ENCODE assay signal across 18 mouse cellular contexts in genomic region chr15:95005121-95005824, GRCm38 (mm10).
DNase-seq lines count a peak whose midpoint lies in the region; ATAC-seq and TF ChIP-seq lines count a peak whose summit lies in the region.
"Had no signal": no experiment of that assay in that cellular context is flagged by ENCODE, and none has a peak within 500 bp of the region (broad histone marks: within the 10 kb centered on the region; RNA-seq: fewer than 3 reads in every experiment).

No protein-coding gene starts in this region.

- 63% methylated on average over 8 of the region's 8 CpGs for WGBS in midbrain, embryonic 13.5 days
- 53% methylated on average over 8 of the region's 8 CpGs for WGBS in midbrain, embryonic 15.5 days
- WGBS in intestine, postnatal 0 days, result 61% methylated on average over 8 of the region's 8 CpGs

- no peak overlapping the region for H3K9ac ChIP-seq in midbrain, embryonic 13.5 days (replicated peaks)
- H3K9ac ChIP-seq in midbrain, embryonic 15.5 days, result no peak overlapping the region
- no peak overlapping the region for H3K9ac ChIP-seq in intestine, postnatal 0 days (ENCODE audit: low read depth, low read length)
- H3K9ac ChIP-seq: liver, embryonic 13.5 days; stomach, embryonic 15.5 days had no signal

- no peaks in the 10 kb centered on the region for H3K9me3 ChIP-seq in midbrain, embryonic 13.5 days
- H3K9me3 ChIP-seq in midbrain, embryonic 15.5 days, result no peaks in the 10 kb centered on the region
- no peaks in the 10 kb centered on the region for H3K9me3 ChIP-seq in intestine, postnatal 0 days (ENCODE audit: control insufficient read depth)
- H3K9me3 ChIP-seq: liver, embryonic 13.5 days; stomach, embryonic 15.5 days had no signal

- H3K36me3 ChIP-seq in midbrain, embryonic 13.5 days, result no peaks in the 10 kb centered on the region
- no peaks in the 10 kb centered on the region for H3K36me3 ChIP-seq in midbrain, embryonic 15.5 days (replicated peaks)
- no peaks in the 10 kb centered on the region for H3K36me3 ChIP-seq in intestine, postnatal 0 days (ENCODE audit: control insufficient read depth, insufficient read depth)
- H3K36me3 ChIP-seq: liver, embryonic 13.5 days; stomach, embryonic 15.5 days had no signal

- TF ChIP-seq CTCF in intestine, postnatal 0 days (IDR thresholded peaks at IDR 0.05; ENCODE audit: low read depth), result no peak

- peak overlapping the region; percentile 51; the same call in 1 of the 2 replicates for H3K27ac ChIP-seq in midbrain, embryonic 13.5 days
- no peak overlapping the region for H3K27ac ChIP-seq in midbrain, embryonic 15.5 days
- H3K27ac ChIP-seq in intestine, postnatal 0 days (ENCODE audit: low read depth, low read length), result no peak overlapping the region
- H3K27ac ChIP-seq: liver, embryonic 13.5 days; stomach, embryonic 15.5 days had no signal

- DNase-seq in cerebellum, postnatal 4 days (ENCODE audit: low spot score in 2 of 2), result no peak
- peak; percentile 77 for DNase-seq in cerebellum, adult 9-10 months
- DNase-seq in layer of hippocampus, adult 9-10 months (ENCODE audit: low spot score), result peak; percentile 36
- no peak for DNase-seq in right cerebral cortex, adult 2 months (ENCODE audit: low spot score in 2 of 2)
- DNase-seq: embryo, embryonic 11 days; heart, postnatal 4 days; kidney, adult 2 months; liver, embryonic 13.5 days; thymus, postnatal 25 days had no signal

- no peak overlapping the region for H3K4me3 ChIP-seq in midbrain, embryonic 13.5 days (replicated peaks)
- no peak overlapping the region for H3K4me3 ChIP-seq in midbrain, embryonic 15.5 days
- no peak overlapping the region for H3K4me3 ChIP-seq in intestine, postnatal 0 days (ENCODE audit: low read depth, low read length)
- H3K4me3 ChIP-seq: erythroblast, embryonic 14.5 days; liver, embryonic 13.5 days; megakaryocyte, embryonic 14.5 days; stomach, embryonic 15.5 days had no signal

- no peak overlapping the region for H3K4me2 ChIP-seq in midbrain, embryonic 13.5 days (replicated peaks)
- H3K4me2 ChIP-seq in midbrain, embryonic 15.5 days, result no peak overlapping the region
- no peak overlapping the region for H3K4me2 ChIP-seq in intestine, postnatal 0 days (replicated peaks; ENCODE audit: low read depth)
- H3K4me2 ChIP-seq: liver, embryonic 13.5 days; stomach, embryonic 15.5 days had no signal

- H3K27me3 ChIP-seq in midbrain, embryonic 13.5 days, result no peaks in the 10 kb centered on the region
- no peaks in the 10 kb centered on the region for H3K27me3 ChIP-seq in midbrain, embryonic 15.5 days (replicated peaks)
- no peaks in the 10 kb centered on the region for H3K27me3 ChIP-seq in intestine, postnatal 0 days (replicated peaks; ENCODE audit: control insufficient read depth, insufficient read depth, low read length)
- H3K27me3 ChIP-seq: CH12.LX; liver, embryonic 13.5 days; megakaryocyte, embryonic 14.5 days; stomach, embryonic 15.5 days had no signal

- ATAC-seq in cerebellum, adult (ENCODE audit: insufficient number of reproducible peaks, low FRiP score, low TSS enrichment), result peak; percentile 83
- no peak for ATAC-seq in midbrain, embryonic 13.5 days
- no peak for ATAC-seq in midbrain, embryonic 15.5 days (replicated peaks)
- no peak for ATAC-seq in intestine, postnatal 0 days
- ATAC-seq: lung, postnatal 0 days had no signal

- H3K4me1 ChIP-seq in midbrain, embryonic 13.5 days (replicated peaks), result peaks cover 13% of the 10 kb centered on the region
- H3K4me1 ChIP-seq in midbrain, embryonic 15.5 days, result no peaks in the 10 kb centered on the region
- H3K4me1 ChIP-seq in intestine, postnatal 0 days (replicated peaks; ENCODE audit: control insufficient read depth, insufficient read depth, low read length), result no peaks in the 10 kb centered on the region
- H3K4me1 ChIP-seq: liver, embryonic 13.5 days; megakaryocyte, embryonic 14.5 days; stomach, embryonic 15.5 days had no signal

Comparison
In these comparisons a context has a peak if more than half of its experiments do, and no peak if none do; other contexts are left out.
1. DNase-seq: peak in cerebellum, adult 9-10 months (single experiment) and layer of hippocampus, adult 9-10 months (single experiment); none in cerebellum, postnatal 4 days (0 of 2) and right cerebral cortex, adult 2 months (0 of 2).